Mouse (Mus musculus) frontal cortex, adult 2 months (tissue): Measurements from ENCODE around the gene Zdhhc11. TPM values are rescaled to one million over a fixed set of nuclear protein-coding genes. Genes with fewer than 3 reads are reported as not detected.

ENCODE experiments used
- DNase-seq, 2 experiments: peaks; one replicate each; pipeline ENCODE4 v3.0.0; 2022; ENCODE audit warnings: low spot score in 1 of 2; ENCODE audit errors: extremely low spot score in 1 of 2
- polyA plus RNA-seq: library from polyadenylated mRNA; depleted of rRNA; stranded (reverse); fragments of >200 nt; gene quantifications from 2 replicates; pipeline ENCODE4 v1.2.3, GENCODE M21; 2012; rRNA removed

Gene Zdhhc11
- not detected in 2 replicates for polyA plus RNA-seq

DNA sequence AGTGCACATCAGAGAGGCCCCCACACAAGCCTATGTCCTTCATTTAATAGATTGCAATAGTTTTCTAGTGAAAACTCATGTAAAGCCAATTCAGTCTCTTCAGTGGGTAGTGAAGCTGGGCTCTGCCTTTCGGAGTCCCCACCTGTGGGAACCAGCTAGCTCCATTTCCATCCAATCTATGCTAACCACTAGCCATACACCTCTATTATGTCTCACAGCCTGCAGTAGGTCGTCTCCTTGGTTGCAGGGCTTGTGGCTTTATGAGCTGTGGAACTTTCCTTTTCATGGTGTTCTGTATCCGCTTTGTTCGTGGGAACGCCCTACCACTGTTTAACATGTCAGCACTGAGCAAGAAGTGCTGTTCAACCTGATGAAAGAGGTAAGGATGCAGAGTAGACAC lies at the start of gene Zdhhc11:
Zdhhc11 (plus strand) TSS at position 301 of the 400 bp plus-strand sequence.
- no peak for DNase-seq

DNA sequence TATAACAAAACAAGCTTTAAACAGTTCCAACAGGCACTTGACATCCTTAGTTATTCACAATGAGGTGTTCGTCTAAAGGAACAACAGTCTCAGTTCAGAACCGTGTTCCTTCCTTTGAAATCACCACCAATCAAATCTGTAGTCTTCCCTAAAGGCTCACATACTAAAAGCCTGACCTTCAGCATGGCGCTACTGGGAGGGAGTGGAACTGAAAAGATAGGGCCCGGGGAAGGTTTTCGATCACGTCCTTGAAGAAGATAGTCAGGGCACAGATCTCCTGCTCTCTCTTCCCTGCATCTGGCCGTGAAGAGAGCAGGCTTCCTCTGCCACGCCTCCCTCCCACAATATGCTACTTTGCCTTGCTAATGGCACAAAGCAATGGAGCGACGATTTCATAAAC lies 31.4 kb upstream of the Zdhhc11 start:
- DNase-seq, result no peak

DNA sequence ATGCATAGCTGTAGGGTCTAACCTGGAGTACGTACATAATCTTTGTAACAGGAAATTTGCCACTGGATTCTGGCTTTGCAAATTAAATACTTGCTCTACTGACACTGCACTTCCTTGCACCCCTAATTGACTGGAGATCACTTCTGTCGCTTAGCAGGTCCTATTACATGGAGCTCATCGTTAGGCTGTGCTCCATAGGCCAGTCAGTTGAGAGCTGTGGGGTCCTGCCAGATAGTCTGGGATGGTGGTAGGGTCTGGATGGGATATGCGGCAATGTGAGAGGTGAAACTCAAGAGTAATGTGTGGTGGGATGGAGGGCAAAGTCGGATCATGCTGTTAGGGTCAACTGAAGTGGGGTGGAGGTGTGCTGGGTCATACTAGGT lies 26.7 kb upstream of the Zdhhc11 start:
- no peak for DNase-seq

DNA sequence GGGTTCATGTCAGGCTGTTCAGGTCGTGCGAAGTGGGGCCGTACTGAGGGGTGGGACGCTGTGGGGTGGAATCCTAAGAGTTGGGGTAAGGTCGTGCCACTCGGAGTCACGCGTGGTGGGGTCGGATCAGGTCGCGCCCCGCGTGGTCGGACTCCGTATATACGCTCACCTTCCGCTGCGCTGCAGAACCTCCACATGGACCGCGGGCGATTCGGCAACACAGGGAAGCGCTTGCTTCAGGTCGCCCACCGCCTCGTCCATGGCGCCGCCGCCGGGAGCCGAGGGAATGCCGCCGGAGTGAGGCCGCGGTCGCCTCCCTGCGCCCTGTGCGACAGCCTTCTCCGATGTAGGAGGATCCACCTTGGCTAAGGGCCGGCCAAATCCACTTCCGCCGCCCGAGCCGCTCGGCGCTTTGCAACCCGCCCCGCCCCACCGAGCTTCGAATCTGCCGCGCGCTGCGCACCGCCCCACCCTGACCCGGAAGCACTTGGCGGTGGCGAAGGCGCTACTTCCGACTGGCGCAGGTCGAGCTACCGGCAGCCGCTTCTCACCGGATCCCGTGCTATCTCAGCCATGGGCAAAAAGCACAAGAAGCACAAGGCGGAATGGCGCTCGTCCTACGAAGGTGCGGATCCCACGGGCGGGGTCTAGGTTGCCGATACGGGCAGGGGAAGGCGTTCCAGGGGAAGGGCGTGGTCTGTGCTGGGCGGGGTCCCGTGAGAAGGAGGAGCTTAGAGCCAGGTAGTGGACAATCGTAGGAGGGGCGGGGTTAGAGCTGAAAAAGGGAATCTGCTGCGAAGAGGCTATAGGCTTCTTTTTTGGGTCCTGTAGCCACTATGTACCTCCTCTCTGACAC lies 26.1 kb upstream of the Zdhhc11 start, which contains the start of the genes Trip13 and Brd9:
Trip13 (minus strand) TSS at position 464 of the 856 bp plus-strand sequence.
Brd9 (plus strand) TSS at position 491 of the 856 bp plus-strand sequence.
- peak; percentile 61 to 86 for DNase-seq

DNA sequence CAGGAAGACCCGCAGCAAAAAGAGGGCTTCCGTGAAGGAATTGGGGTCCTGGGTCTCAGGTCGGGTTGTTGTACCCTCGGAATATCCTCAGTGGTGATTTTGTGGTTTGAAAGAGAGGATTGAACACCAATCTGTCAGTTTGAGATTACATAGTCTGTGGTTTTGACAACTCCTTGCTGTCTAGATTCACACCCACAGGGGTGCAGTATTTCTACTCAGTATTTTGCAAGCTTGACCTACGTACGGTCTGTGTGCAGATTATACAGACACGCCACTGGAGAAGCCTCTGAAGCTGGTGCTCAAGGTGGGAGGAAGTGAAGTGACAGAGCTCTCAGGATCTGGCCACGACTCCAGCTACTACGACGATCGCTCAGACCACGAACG lies 25.5 kb upstream of the Zdhhc11 start:
- no peak for DNase-seq

DNA sequence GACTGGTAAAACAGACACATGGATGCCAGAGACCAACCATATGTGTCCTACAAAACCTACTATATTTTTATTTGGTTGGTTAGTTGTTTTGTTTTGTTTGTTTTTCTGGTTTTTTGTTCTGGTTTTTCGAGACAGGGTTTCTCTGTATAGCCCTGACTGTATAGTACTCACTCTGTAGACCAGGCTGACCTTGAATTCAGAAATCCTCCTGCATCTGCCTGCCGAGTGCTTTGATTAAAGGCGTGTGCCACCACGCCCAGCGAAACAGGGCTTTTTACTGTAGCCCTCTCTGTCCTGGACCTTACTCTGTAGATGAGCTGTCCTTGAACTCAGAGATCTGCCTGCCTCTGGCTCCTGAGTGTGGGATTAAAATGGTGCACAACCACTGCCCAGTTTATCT lies 24.6 kb upstream of the Zdhhc11 start:
- no peak for DNase-seq

DNA sequence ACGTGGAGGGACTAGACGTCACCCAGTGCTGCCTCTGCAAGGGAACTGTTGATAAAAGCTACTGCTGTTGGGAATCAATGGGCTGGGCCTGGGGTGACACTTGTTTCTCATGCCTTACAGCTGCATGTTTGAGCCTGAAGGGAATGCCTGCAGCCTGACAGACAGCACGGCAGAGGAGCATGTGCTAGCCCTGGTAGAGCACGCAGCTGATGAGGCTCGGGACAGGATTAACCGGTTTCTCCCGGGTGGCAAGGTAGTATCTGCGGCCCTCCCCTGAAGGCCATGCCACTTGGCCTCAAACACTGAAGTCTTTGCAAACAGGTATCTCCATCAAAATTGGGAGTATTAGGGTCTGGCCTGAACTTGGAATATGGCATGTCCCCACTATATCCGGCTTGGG lies 19.0 kb upstream of the Zdhhc11 start:
- no peak for DNase-seq

DNA sequence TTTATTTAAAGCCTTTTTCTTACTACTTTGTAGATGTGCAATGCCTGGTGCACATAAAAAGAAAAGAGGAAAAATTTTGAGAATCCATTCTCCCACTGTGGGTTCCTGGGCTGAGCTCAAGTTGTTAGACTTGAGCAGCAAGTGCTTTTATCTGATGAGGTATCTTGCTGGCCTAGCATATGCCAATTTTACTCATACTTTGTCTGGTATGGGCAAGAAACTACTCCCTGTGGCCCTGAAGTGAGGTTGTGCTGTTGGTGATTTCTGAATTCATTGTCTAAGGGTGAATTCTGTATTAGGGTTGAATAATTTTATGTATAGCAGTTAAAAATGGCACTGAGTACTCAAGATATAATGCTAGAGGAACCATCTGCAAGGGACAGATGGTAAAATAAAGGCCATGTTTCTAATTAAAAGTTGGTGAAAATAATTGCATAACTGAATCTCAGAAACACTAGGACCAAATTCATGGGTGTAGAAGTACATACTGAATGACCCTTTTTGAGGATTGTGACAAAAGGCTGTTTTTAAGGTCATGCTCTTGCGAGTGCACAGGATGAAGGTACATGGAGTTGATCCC lies 10.0 kb upstream of the Zdhhc11 start:
- DNase-seq, result peak in 1 of 2 experiments; percentile 55

DNA sequence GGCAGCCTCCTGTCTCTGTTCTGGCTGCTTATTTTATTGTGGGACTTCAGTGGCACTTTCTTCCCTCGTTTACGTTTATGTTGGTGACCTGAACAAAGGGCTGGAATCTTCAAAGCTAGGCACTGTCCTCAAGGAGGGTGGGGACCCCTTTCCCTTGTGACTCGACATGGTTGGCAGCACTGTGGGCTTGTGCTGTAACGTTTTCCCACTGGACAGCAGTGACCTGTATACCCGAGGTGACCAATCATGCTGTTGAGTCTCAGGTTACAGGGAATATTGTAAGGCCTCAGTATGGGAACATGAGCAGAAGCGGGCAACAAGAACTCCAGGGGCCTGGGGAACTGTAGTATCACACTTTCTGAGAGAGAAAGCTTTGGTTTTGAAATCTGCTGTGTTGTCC lies 9.0 kb upstream of the Zdhhc11 start:
- no peak for DNase-seq

DNA sequence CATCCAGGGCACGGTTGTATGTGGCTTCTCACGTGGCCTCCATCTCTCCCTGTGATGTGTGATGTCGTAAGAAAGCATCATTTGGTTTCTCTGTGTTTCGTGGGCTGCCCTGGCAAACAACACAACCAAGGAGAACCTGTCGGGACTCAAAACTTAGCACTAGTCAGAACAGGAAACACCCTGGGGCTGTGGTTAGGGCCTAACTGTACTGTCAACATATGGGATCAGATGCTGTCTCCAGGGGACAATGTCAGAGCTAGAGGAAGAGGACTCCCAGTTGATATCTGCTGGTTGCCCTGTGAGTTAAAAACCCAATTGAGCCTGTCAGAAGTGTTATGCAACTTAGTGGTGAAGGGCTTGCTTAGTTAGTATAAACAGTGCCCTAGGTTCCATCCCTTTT lies 8.1 kb upstream of the Zdhhc11 start:
- no peak for DNase-seq

DNA sequence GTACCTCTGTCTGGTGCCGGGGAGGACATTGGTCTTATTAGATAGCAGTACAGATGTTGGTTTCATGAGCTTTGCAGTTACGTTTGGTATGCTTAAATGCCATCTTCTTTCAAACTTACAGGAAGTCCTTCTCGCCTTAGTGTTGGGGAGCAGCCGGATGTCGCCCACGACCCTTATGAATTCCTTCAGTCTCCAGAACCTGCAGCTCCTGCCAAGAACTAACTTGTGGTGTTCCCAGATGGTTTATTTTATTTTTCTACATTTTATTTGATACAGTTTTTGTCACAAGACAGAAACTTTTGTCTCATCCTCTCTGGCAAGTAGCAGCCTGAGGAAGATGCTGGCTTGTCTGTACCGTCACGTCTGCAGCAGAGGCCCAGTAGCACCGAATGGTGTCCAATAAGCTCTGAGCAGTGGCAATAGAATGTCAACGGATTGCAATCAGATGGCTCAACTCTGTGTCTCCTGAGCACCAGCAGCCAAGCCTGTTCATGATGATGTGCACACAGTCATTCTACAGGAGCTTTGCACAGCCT lies 3.5 kb upstream of the Zdhhc11 start:
- peak in 1 of 2 experiments; percentile 53 for DNase-seq

DNA sequence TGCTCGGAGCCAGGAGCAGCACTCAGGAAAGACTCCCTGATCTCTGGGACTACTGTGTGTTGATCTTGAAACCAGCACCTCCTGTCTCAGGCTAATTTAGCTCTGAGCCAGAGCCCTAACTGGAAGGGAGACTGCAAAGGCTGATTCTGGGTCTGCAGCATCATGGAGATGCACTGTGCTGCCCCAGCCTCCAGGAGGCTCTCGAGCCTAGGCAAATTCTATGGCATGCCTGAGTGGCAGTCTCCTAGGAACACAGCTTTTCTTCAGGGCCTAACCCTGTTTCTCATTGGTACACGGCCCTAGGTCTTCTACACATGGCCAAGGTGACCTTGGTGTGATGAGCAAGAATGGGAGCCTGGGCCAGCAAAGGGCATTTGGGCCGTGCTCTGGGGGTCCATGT lies 2.5 kb upstream of the Zdhhc11 start:
- DNase-seq, result no peak

DNA sequence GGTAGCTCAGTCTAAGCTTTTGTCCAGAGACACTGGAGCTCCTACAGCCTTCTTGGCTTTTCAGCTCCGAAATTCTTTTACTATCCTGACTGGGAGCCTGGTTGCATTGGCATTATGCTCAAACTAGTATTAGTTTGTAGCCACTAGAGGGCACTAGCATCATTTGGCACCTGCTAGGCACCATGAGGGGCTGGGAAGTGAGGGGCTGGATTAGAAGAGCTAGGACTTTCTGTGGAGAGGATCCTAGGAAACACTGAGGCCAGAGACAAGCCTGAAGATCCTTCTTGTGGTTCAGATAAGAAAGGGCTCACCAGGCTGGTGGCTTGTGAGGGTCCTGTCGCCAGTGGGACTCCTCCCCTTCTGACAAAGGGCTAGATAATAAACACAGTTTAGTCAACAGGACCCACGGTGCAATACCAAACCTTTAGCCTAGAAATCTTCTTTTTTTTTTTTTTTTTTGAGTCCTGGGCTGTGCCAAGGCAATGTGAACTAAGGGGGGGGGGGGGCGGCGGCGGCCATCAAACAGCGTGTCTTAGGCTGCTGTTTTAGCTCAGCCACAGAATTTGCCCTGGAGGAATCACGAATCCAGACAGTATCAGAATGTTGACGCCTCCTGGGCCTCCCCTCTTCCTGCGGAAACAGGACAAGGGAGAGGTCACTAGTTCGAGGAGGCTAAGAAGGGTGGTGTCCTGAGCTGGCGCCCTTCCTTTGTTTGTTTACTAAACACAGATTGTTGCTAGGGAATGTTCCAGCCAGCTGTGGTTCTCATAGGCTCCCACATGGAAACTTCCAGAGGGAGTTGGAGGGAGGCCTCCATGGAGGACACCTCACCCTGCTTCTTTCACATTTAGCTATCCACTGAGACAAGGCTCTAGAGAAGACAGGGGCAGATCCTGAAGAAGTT lies 7.1 kb downstream of the Zdhhc11 start:
- peak in 1 of 2 experiments; percentile 79 for DNase-seq

DNA sequence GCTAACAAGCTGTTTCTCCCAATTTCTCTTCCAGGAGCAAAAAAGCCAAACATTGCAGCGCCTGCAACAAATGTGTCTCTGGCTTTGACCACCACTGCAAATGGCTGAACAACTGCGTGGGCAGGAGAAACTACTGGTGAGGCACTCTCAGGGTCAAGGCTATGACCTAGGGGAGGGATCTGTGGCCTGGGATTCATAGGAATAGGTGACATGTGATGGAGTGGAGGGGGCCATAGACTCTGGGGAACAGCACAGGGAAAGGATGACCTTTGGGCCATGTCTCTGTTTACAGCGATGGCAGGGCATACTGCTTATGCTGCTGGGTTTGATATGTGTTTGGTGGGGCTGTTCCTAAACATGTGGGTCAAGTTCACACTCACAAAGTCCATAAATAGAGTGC lies 10.9 kb downstream of the Zdhhc11 start:
- no peak for DNase-seq

DNA sequence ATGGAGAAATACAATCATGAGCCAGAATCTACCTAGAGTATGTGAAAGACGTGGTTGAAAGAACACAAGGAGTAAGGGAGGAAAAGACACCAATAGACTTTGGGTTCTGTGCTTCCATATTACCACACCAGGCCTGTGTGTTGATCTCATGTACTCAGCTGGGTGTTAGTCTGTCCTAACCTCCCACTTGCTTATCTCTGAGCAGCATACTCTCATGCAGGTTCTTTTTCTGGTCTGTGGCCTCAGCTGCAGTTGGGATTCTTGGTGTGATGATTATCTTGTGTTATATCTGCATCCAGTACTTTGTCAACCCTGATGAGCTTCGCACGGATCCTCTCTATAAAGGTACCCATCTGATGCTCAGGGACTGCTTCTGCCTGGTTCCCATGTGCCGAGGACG lies 13.3 kb downstream of the Zdhhc11 start:
- no peak for DNase-seq

DNA sequence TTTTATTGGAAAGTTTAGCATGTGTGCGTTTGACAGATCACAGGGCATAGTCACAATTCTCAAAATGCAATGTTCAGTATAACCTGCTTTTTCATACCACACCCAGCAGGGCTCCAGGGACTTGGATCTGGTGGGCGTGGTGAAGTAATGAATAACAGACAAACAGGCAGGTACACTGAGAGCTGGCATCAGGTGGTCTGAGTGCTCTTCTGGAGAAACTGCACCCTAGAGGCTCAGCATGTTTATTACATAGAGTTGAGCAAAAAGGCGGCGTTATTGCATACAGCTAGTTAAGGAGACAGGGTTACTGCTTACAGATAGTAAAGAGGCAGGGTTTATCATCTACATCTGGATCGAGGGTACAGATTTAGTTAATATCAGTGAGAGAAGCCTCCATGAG lies 26.7 kb downstream of the Zdhhc11 start:
- DNase-seq, result no peak

DNA sequence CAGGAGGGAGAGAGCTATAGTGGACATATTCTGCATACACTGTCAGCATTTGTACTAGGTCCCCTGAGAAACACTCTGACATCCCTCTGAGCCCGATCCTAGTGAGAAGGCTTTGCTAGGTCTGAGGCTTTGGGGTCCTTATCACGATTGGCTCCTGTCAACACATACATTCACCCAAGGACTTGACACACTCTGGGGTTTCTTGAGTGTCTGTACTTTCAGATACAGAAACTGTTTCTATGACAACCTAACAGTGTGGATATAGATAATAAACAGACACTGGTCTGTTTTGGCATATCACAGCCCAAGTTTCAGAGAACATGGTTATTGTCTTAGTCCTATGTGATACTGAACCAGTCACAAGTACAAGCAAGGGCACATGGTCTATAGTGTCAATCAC lies 27.1 kb downstream of the Zdhhc11 start:
- DNase-seq, result no peak

DNA sequence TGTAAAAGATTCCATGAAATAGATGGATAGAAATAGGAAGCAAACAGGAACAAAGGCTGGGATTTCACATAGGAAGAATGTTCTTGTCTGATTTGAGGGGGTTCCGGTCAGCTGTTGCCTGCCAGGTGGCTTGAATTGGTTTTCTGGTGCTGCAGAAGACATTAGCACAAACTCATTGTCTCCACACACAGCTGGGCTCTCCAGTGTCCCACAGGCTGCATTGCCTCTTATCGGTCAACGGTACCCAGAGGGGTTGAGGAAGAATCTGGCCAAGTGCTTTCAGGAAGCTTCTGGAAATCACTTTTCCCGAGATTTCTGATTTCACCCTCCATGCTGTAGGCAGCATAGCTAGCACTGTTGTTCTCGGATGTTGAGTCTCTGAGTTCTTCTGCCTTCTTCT lies 27.6 kb downstream of the Zdhhc11 start:
- DNase-seq, result no peak

DNA sequence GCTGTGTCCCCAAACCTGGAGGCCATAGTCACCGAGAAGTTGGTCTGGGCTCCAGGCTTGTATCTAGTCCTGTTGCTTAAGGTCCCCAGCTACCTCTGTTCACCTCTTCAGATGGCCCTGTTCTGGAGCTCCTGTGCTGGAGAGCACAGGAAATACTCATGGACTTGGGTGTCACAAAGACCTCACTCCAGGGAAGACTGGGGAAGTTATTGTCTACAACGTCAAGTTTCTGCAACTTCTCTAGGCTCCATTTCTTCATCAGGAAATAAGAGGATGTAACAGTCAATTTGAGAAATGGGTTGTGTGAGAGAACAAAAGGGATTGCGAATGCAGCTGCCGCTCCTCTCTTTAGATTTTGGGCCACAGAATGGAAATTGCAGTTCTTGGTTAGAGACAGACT lies 32.8 kb downstream of the Zdhhc11 start:
- DNase-seq, result no peak

DNA sequence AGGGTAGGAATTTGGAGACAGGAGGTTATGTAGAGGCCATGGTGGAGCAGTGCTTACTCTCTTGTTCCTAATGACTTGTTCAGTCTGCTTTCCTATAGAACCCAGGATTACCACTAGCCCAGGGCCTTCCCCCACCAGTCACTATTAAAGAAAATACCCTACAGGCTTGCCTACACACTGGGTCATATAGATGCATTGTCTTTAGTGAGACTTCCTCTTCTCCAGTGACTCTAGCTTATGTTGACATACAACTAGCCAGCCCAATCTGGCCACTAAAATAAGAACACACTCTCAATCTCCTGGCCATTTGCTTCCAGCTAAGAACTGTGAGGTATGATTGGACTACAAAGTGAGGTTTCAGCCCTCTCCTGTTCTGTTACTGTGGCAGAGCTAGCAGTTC lies 36.9 kb downstream of the Zdhhc11 start:
- no peak for DNase-seq

DNA sequence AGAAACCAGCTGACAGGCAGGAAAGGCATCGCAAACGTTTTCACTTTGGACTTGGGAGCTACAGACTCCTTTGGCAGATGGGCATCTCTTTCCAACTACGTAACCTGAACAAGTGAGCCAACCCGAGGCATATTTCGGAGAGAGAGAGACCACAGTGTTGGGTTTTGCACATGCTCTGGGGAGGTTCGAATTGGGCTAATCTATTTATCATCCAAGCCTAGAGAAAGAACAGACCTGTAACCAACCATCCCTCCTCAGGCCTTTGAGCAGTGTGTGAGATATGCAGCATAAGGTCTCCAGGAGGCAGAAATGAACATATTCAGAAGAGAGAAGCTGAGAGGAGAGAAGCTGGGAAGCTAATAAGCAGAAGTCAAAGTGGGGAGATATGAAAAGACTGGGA lies 37.3 kb downstream of the Zdhhc11 start:
- DNase-seq, result no peak
